Mouse (Mus musculus) midbrain, embryonic 11.5 days (tissue): ENCODE measurements at regions not wholly inside any gene's neighbourhood (a gene's known extent, or its start where the extent isn't known, plus 50 kb on each side); places are given as distances from the start of the nearest gene placed in this dataset.

Source experiments
- ATAC-seq: fragments of 200-750 bp; cut with Nextera tagmentation; 2 replicates; pipeline ENCODE4 v1.8.0; 2017; ENCODE audit warnings: moderate TSS enrichment, moderate library complexity; ENCODE audit not compliant: low FRiP score
- DNase-seq: peaks from one replicate; pipeline ENCODE4 v3.0.0; 2015; ENCODE audit warnings: low spot score; ENCODE audit errors: missing footprints
- H3K27ac ChIP-seq: fragments of 300-500 bp; sonication (generic); 2 replicates; pipeline ENCODE4 v1.5.1; 2014; ENCODE audit warnings: low read depth, low read length
- H3K27me3 ChIP-seq: fragments of 300-500 bp; sonication (generic); 2 replicates; pipeline ENCODE4 v1.6.1; 2014; ENCODE audit warnings: mild to moderate bottlenecking, low read length, moderate library complexity, mixed read lengths; ENCODE audit not compliant: control insufficient read depth, insufficient read depth
- H3K36me3 ChIP-seq: fragments of 300-500 bp; sonication (generic); 2 replicates; pipeline ENCODE4 v1.6.1; 2014; ENCODE audit warnings: mild to moderate bottlenecking, low read length, moderate library complexity, mixed read lengths; ENCODE audit not compliant: control insufficient read depth, insufficient read depth
- H3K4me1 ChIP-seq: fragments of 300-500 bp; sonication (generic); 2 replicates; pipeline ENCODE4 v1.6.1; 2014; ENCODE audit warnings: low read length; ENCODE audit not compliant: control insufficient read depth, insufficient read depth
- H3K4me2 ChIP-seq: fragments of 300-500 bp; sonication (generic); 2 replicates; pipeline ENCODE4 v1.6.1; 2014; ENCODE audit warnings: mild to moderate bottlenecking, moderate library complexity
- H3K4me3 ChIP-seq: fragments of 300-500 bp; sonication (generic); 2 replicates; pipeline ENCODE4 v1.5.1; 2014; ENCODE audit warnings: low read depth, low read length
- H3K9ac ChIP-seq: fragments of 300-500 bp; sonication (generic); 2 replicates; pipeline ENCODE4 v1.6.1; 2014; ENCODE audit warnings: low read length
- H3K9me3 ChIP-seq: fragments of 300-500 bp; sonication (generic); 2 replicates; pipeline ENCODE4 v1.6.1; 2016; ENCODE audit warnings: low read length; ENCODE audit not compliant: control insufficient read depth
- WGBS: fragments of 180-500 bp; shearing (Covaris S2); extraction: QIAGEN DNeasy Blood & Tissue Kit; methylation state at CpG from one replicate; pipeline ENCODE4 v1.1.7; 2014; 5-methylcytosine and 5-hydroxymethylcytosine counted together

GRCm38 (mm10) chr17:4504951-4505350 is 489.2 kb upstream of the Arid1b start:
- no peaks in the 10 kb centered on the region for H3K36me3 ChIP-seq
- H3K4me3 ChIP-seq = no peak overlapping the region
- H3K27ac ChIP-seq = no peak overlapping the region
- no peaks in the 10 kb centered on the region for H3K27me3 ChIP-seq
- ATAC-seq (no peak), DNase-seq (no peak)
- no peaks in the 10 kb centered on the region for H3K9me3 ChIP-seq
- WGBS = 86% methylated on average over 6 of the region's 6 CpGs
- H3K4me2 ChIP-seq = no peak overlapping the region
- H3K9ac ChIP-seq = no peak overlapping the region
- no peaks in the 10 kb centered on the region for H3K4me1 ChIP-seq

- 71% methylated on average over 3 of the region's 3 CpGs for WGBS
- H3K27me3 ChIP-seq = no peaks in the 10 kb centered on the region
- H3K4me3 ChIP-seq = no peak overlapping the region
- H3K9me3 ChIP-seq = no peaks in the 10 kb centered on the region
- no peak overlapping the region for H3K4me2 ChIP-seq
- no peak overlapping the region for H3K9ac ChIP-seq
- H3K27ac ChIP-seq = no peak overlapping the region
- H3K4me1 ChIP-seq = no peaks in the 10 kb centered on the region
- H3K36me3 ChIP-seq = no peaks in the 10 kb centered on the region
- ATAC-seq (no peak), DNase-seq (peak; percentile 44)
Observed at GRCm38 (mm10) chr17:4509506-4509905, 484.6 kb upstream of the Arid1b start.

GRCm38 (mm10) chr17:4516141-4516540 is 478.0 kb upstream of the Arid1b start:
- DNase-seq (no peak), ATAC-seq (no peak)
- Histone ChIP-seq H3K9ac (no peak overlapping the region), H3K4me2 (no peak overlapping the region), H3K4me1 (no peaks in the 10 kb centered on the region), H3K27me3 (no peaks in the 10 kb centered on the region), H3K9me3 (no peaks in the 10 kb centered on the region), H3K4me3 (no peak overlapping the region), H3K27ac (no peak overlapping the region), H3K36me3 (no peaks in the 10 kb centered on the region)
- 84% methylated on average over 7 of the region's 7 CpGs for WGBS

- no peak overlapping the region for H3K27ac ChIP-seq
- DNase-seq = no peak
- ATAC-seq = no peak
- no peaks in the 10 kb centered on the region for H3K36me3 ChIP-seq
- no peaks in the 10 kb centered on the region for H3K27me3 ChIP-seq
- 77% methylated on average over 3 of the region's 3 CpGs for WGBS
- H3K4me3 ChIP-seq = no peak overlapping the region
- no peaks in the 10 kb centered on the region for H3K4me1 ChIP-seq
- no peak overlapping the region for H3K9ac ChIP-seq
- H3K4me2 ChIP-seq = no peak overlapping the region
- no peaks in the 10 kb centered on the region for H3K9me3 ChIP-seq
Observed at GRCm38 (mm10) chr17:4516846-4517245, 477.3 kb upstream of the Arid1b start.

GRCm38 (mm10) chr17:4521031-4521430 is 473.1 kb upstream of the Arid1b start:
- no peaks in the 10 kb centered on the region for H3K9me3 ChIP-seq
- no peaks in the 10 kb centered on the region for H3K36me3 ChIP-seq
- H3K27me3 ChIP-seq = no peaks in the 10 kb centered on the region
- DNase-seq = no peak
- no peak overlapping the region for H3K4me2 ChIP-seq
- H3K27ac ChIP-seq = no peak overlapping the region
- no peaks in the 10 kb centered on the region for H3K4me1 ChIP-seq
- no peak overlapping the region for H3K9ac ChIP-seq
- ATAC-seq = no peak
- no peak overlapping the region for H3K4me3 ChIP-seq
- WGBS = 90% methylated on average over 4 of the region's 4 CpGs

- 96% methylated on average over 7 of the region's 7 CpGs for WGBS
- H3K27ac ChIP-seq = no peak overlapping the region
- H3K4me1 ChIP-seq = no peaks in the 10 kb centered on the region
- ATAC-seq (no peak), DNase-seq (no peak)
- H3K27me3 ChIP-seq = no peaks in the 10 kb centered on the region
- H3K4me2 ChIP-seq = no peak overlapping the region
- no peak overlapping the region for H3K9ac ChIP-seq
- no peak overlapping the region for H3K4me3 ChIP-seq
- no peaks in the 10 kb centered on the region for H3K36me3 ChIP-seq
- no peaks in the 10 kb centered on the region for H3K9me3 ChIP-seq
Observed at GRCm38 (mm10) chr17:4526466-4526865, 467.7 kb upstream of the Arid1b start.

GRCm38 (mm10) chr17:4532126-4532525 is 462.0 kb upstream of the Arid1b start:
- H3K4me1 ChIP-seq = no peaks in the 10 kb centered on the region
- WGBS = 95% methylated on average over 2 of the region's 2 CpGs
- no peak for DNase-seq
- no peak overlapping the region for H3K9ac ChIP-seq
- no peaks in the 10 kb centered on the region for H3K9me3 ChIP-seq
- no peak for ATAC-seq
- H3K4me3 ChIP-seq = no peak overlapping the region
- H3K27ac ChIP-seq = no peak overlapping the region
- no peaks in the 10 kb centered on the region for H3K36me3 ChIP-seq
- no peak overlapping the region for H3K4me2 ChIP-seq
- no peaks in the 10 kb centered on the region for H3K27me3 ChIP-seq

GRCm38 (mm10) chr17:4540435-4540834 is 453.7 kb upstream of the Arid1b start:
- Histone ChIP-seq H3K27me3 (no peaks in the 10 kb centered on the region), H3K27ac (no peak overlapping the region), H3K4me2 (no peak overlapping the region), H3K4me1 (no peaks in the 10 kb centered on the region), H3K4me3 (no peak overlapping the region), H3K9ac (no peak overlapping the region), H3K36me3 (no peaks in the 10 kb centered on the region), H3K9me3 (no peaks in the 10 kb centered on the region)
- WGBS = 80% methylated on average over 2 of the region's 2 CpGs
- DNase-seq (no peak), ATAC-seq (no peak)

- DNase-seq = no peak
- 33% methylated on average over 7 of the region's 7 CpGs for WGBS
- no peak overlapping the region for H3K4me3 ChIP-seq
- no peak overlapping the region for H3K27ac ChIP-seq
- ATAC-seq = peak; percentile 76
- no peak overlapping the region for H3K9ac ChIP-seq
- no peak overlapping the region for H3K4me2 ChIP-seq
- no peaks in the 10 kb centered on the region for H3K27me3 ChIP-seq
- H3K36me3 ChIP-seq = no peaks in the 10 kb centered on the region
- H3K9me3 ChIP-seq = no peaks in the 10 kb centered on the region
- no peaks in the 10 kb centered on the region for H3K4me1 ChIP-seq
Observed at GRCm38 (mm10) chr17:4541020-4541743, 452.9 kb upstream of the Arid1b start.
